Mouse (Mus musculus): Measurements from ENCODE around the gene Skap1. TPM values are rescaled to one million over a fixed set of nuclear protein-coding genes. Genes with fewer than 3 reads are reported as not detected.

Skap1 gene
- polyA plus RNA-seq, 1 experiment from 2014 or later = 2.1 TPM

- H3K9me3 ChIP-seq (ENCODE audit: control insufficient read depth, low read length) = no peaks in the 10 kb centered on the region
- H3K4me1 ChIP-seq (replicated peaks; ENCODE audit: control insufficient read depth, insufficient read depth, low read length) = peaks cover 14% of the 10 kb centered on the region
- peak within 1 kb of the TSS; percentile 99 for H3K27ac ChIP-seq (ENCODE audit: low read length)
- ATAC-seq (ENCODE audit: low read depth) = peak; percentile 99
- H3K36me3 ChIP-seq (ENCODE audit: control insufficient read depth, insufficient read depth, low read length) = no peaks in the 10 kb centered on the region
- H3K9ac ChIP-seq (ENCODE audit: low read length) = peak within 1 kb of the TSS; percentile 95
- no peaks in the 10 kb centered on the region for H3K27me3 ChIP-seq (ENCODE audit: control insufficient read depth, insufficient read depth, low read depth, low read length)
- WGBS = under 1% methylated on average over 88 of the region's 93 CpGs
- H3K4me3 ChIP-seq (ENCODE audit: low read length) = peak within 1 kb of the TSS; percentile 90
- H3K4me2 ChIP-seq (ENCODE audit: low read depth, low read length) = peak within 1 kb of the TSS; percentile 88
Observed at GRCm38 (mm10) chr11:96788871-96789795, 324.7 kb downstream of the Skap1 start, which contains the start of gene Cbx1. Gene Cbx1, plus strand, starts transcription at chr11:96789127.

- H3K4me3 ChIP-seq (ENCODE audit: low read length) = peak overlapping the region; percentile 90
- WGBS = 9% methylated on average over 5 of the region's 5 CpGs
- H3K27ac ChIP-seq (ENCODE audit: low read length) = peak overlapping the region; percentile 99
- H3K4me1 ChIP-seq (replicated peaks; ENCODE audit: control insufficient read depth, insufficient read depth, low read length) = peaks cover 14% of the 10 kb centered on the region
- H3K36me3 ChIP-seq (ENCODE audit: control insufficient read depth, insufficient read depth, low read length) = no peaks in the 10 kb centered on the region
- H3K9me3 ChIP-seq (ENCODE audit: control insufficient read depth, low read length) = no peaks in the 10 kb centered on the region
- H3K27me3 ChIP-seq (ENCODE audit: control insufficient read depth, insufficient read depth, low read depth, low read length) = no peaks in the 10 kb centered on the region
- ATAC-seq (ENCODE audit: low read depth) = no peak
- H3K4me2 ChIP-seq (ENCODE audit: low read depth, low read length) = peak overlapping the region; percentile 88
- H3K9ac ChIP-seq (ENCODE audit: low read length) = peak overlapping the region; percentile 95
Observed at GRCm38 (mm10) chr11:96789990-96790389, 325.6 kb downstream of the Skap1 start.

- H3K9ac ChIP-seq (ENCODE audit: low read length) = peak overlapping the region; percentile 38
Observed at GRCm38 (mm10) chr11:96790681-96791080, 326.3 kb downstream of the Skap1 start.

GRCm38 (mm10) chr11:96795491-96795890 is 331.1 kb downstream of the Skap1 start:
- H3K4me1 ChIP-seq (replicated peaks; ENCODE audit: control insufficient read depth, insufficient read depth, low read length) = peaks cover 6% of the 10 kb centered on the region
- no peak overlapping the region for H3K27ac ChIP-seq (ENCODE audit: low read length)
- WGBS = 90% methylated on average over 13 of the region's 13 CpGs
- no peak overlapping the region for H3K4me2 ChIP-seq (ENCODE audit: low read depth, low read length)
- H3K27me3 ChIP-seq (ENCODE audit: control insufficient read depth, insufficient read depth, low read depth, low read length) = no peaks in the 10 kb centered on the region
- ATAC-seq (ENCODE audit: low read depth) = no peak
- H3K4me3 ChIP-seq (ENCODE audit: low read length) = no peak overlapping the region
- peaks cover 7% of the 10 kb centered on the region; the same call in 1 of the 2 replicates for H3K36me3 ChIP-seq (ENCODE audit: control insufficient read depth, insufficient read depth, low read length)
- H3K9me3 ChIP-seq (ENCODE audit: control insufficient read depth, low read length) = no peaks in the 10 kb centered on the region
- H3K9ac ChIP-seq (ENCODE audit: low read length) = no peak overlapping the region

More at GRCm38 (mm10) chr11:96790681-96791080, 326.3 kb downstream of the Skap1 start:
- no peaks in the 10 kb centered on the region for H3K27me3 ChIP-seq (ENCODE audit: control insufficient read depth, insufficient read depth, low read depth, low read length)
- H3K4me3 ChIP-seq (ENCODE audit: low read length) = peak overlapping the region; percentile 90
- no peak overlapping the region for H3K27ac ChIP-seq (ENCODE audit: low read length)
- H3K4me1 ChIP-seq (replicated peaks; ENCODE audit: control insufficient read depth, insufficient read depth, low read length) = peaks cover 14% of the 10 kb centered on the region
- H3K4me2 ChIP-seq (ENCODE audit: low read depth, low read length) = peak overlapping the region; percentile 88
- whole genome bisulfite sequencing = 6% methylated on average over 1 of the region's 1 CpGs
- H3K9me3 ChIP-seq (ENCODE audit: control insufficient read depth, low read length) = no peaks in the 10 kb centered on the region
- peaks cover 1% of the 10 kb centered on the region; the same call in 1 of the 2 replicates for H3K36me3 ChIP-seq (ENCODE audit: control insufficient read depth, insufficient read depth, low read length)
- no peak for ATAC-seq (ENCODE audit: low read depth)

- 94% methylated on average over 2 of the region's 2 CpGs for WGBS
- H3K4me3 ChIP-seq (ENCODE audit: low read length) = no peak overlapping the region
- no peak overlapping the region for H3K4me2 ChIP-seq (ENCODE audit: low read depth, low read length)
- H3K9ac ChIP-seq (ENCODE audit: low read length) = no peak overlapping the region
- no peaks in the 10 kb centered on the region; the same call in none of the 2 replicates for H3K4me1 ChIP-seq (replicated peaks; ENCODE audit: control insufficient read depth, insufficient read depth, low read length)
- peaks cover 10% of the 10 kb centered on the region; the same call in 1 of the 2 replicates for H3K36me3 ChIP-seq (ENCODE audit: control insufficient read depth, insufficient read depth, low read length)
- no peaks in the 10 kb centered on the region for H3K9me3 ChIP-seq (ENCODE audit: control insufficient read depth, low read length)
- H3K27me3 ChIP-seq (ENCODE audit: control insufficient read depth, insufficient read depth, low read depth, low read length) = no peaks in the 10 kb centered on the region
- no peak overlapping the region for H3K27ac ChIP-seq (ENCODE audit: low read length)
- ATAC-seq (ENCODE audit: low read depth) = no peak
Observed at GRCm38 (mm10) chr11:96796081-96796480, 331.7 kb downstream of the Skap1 start.

- Histone ChIP-seq H3K36me3 (ENCODE audit: control insufficient read depth, insufficient read depth, low read length) (peaks cover 14% of the 10 kb centered on the region; the same call in 1 of the 2 replicates), H3K27ac (ENCODE audit: low read length) (no peak overlapping the region), H3K4me1 (replicated peaks; ENCODE audit: control insufficient read depth, insufficient read depth, low read length) (no peaks in the 10 kb centered on the region; the same call in 1 of the 2 replicates), H3K4me2 (ENCODE audit: low read depth, low read length) (no peak overlapping the region), H3K27me3 (ENCODE audit: control insufficient read depth, insufficient read depth, low read depth, low read length) (no peaks in the 10 kb centered on the region), H3K9me3 (ENCODE audit: control insufficient read depth, low read length) (no peaks in the 10 kb centered on the region), H3K4me3 (ENCODE audit: low read length) (no peak overlapping the region), H3K9ac (ENCODE audit: low read length) (no peak overlapping the region)
- ATAC-seq (ENCODE audit: low read depth) = no peak
- WGBS = 44% methylated on average over 1 of the region's 1 CpGs
Observed at GRCm38 (mm10) chr11:96796586-96796985, 332.2 kb downstream of the Skap1 start.

GRCm38 (mm10) chr11:96799511-96799910 is 335.1 kb downstream of the Skap1 start:
- H3K36me3 ChIP-seq (ENCODE audit: control insufficient read depth, insufficient read depth, low read length) = peaks cover 30% of the 10 kb centered on the region
- 91% methylated on average over 2 of the region's 2 CpGs for WGBS
- no peak overlapping the region for H3K9ac ChIP-seq (ENCODE audit: low read length)
- no peaks in the 10 kb centered on the region for H3K9me3 ChIP-seq (ENCODE audit: control insufficient read depth, low read length)
- no peak overlapping the region for H3K4me2 ChIP-seq (ENCODE audit: low read depth, low read length)
- no peak overlapping the region for H3K4me3 ChIP-seq (ENCODE audit: low read length)
- no peaks in the 10 kb centered on the region for H3K4me1 ChIP-seq (replicated peaks; ENCODE audit: control insufficient read depth, insufficient read depth, low read length)
- H3K27me3 ChIP-seq (ENCODE audit: control insufficient read depth, insufficient read depth, low read depth, low read length) = no peaks in the 10 kb centered on the region
- ATAC-seq (ENCODE audit: low read depth) = no peak
- no peak overlapping the region for H3K27ac ChIP-seq (ENCODE audit: low read length)

GRCm38 (mm10) chr11:96805606-96806005 is 341.2 kb downstream of the Skap1 start:
- H3K4me3 ChIP-seq (ENCODE audit: low read length) = no peak overlapping the region
- H3K36me3 ChIP-seq (ENCODE audit: control insufficient read depth, insufficient read depth, low read length) = peaks cover 56% of the 10 kb centered on the region
- no peak overlapping the region for H3K27ac ChIP-seq (ENCODE audit: low read length)
- no peak overlapping the region for H3K4me2 ChIP-seq (ENCODE audit: low read depth, low read length)
- no peaks in the 10 kb centered on the region for H3K4me1 ChIP-seq (replicated peaks; ENCODE audit: control insufficient read depth, insufficient read depth, low read length)
- WGBS = 89% methylated on average over 5 of the region's 5 CpGs
- H3K9me3 ChIP-seq (ENCODE audit: control insufficient read depth, low read length) = no peaks in the 10 kb centered on the region
- ATAC-seq (ENCODE audit: low read depth) = no peak
- no peaks in the 10 kb centered on the region for H3K27me3 ChIP-seq (ENCODE audit: control insufficient read depth, insufficient read depth, low read depth, low read length)
- no peak overlapping the region for H3K9ac ChIP-seq (ENCODE audit: low read length)

GRCm38 (mm10) chr11:96808066-96808465 is 343.7 kb downstream of the Skap1 start:
- no peak overlapping the region for H3K4me3 ChIP-seq (ENCODE audit: low read length)
- H3K4me1 ChIP-seq (replicated peaks; ENCODE audit: control insufficient read depth, insufficient read depth, low read length) = no peaks in the 10 kb centered on the region
- H3K36me3 ChIP-seq (ENCODE audit: control insufficient read depth, insufficient read depth, low read length) = peaks cover 45% of the 10 kb centered on the region
- H3K27ac ChIP-seq (ENCODE audit: low read length) = no peak overlapping the region
- H3K9me3 ChIP-seq (ENCODE audit: control insufficient read depth, low read length) = no peaks in the 10 kb centered on the region
- H3K27me3 ChIP-seq (ENCODE audit: control insufficient read depth, insufficient read depth, low read depth, low read length) = no peaks in the 10 kb centered on the region
- no peak for ATAC-seq (ENCODE audit: low read depth)
- no peak overlapping the region for H3K9ac ChIP-seq (ENCODE audit: low read length)
- no peak overlapping the region for H3K4me2 ChIP-seq (ENCODE audit: low read depth, low read length)
- WGBS = 36% methylated on average over 1 of the region's 1 CpGs
